Mouse (Mus musculus): ENCODE results near the gene Acp6.

DNA sequence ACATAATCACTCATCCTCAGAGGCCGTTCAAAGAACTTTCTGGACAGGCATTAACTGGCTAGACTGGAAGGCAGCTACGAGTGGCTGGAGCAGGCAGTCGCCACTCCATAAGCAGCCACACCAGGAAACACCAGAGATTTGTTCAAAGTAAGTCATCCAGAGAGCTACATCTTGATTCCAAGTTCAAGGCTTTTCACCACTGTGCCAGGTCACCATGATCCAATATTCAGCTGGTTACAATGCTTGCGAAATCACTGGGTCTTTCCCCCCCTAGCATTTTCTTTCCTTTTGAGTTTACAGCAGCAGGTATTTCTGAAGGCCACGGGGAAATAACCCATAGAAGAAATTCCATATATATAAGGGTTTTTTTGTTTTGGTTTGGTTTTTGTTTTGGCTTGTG lies 66.7 kb downstream of the Acp6 start:
- TF ChIP-seq TCF12 (IDR thresholded peaks at IDR 0.05; ENCODE audit: low read depth, low read length), result no peak
- no peak for TF ChIP-seq ZMIZ1 (IDR thresholded peaks at IDR 0.05; ENCODE audit: low read depth, low read length)
- TF ChIP-seq USF2 (conservative IDR thresholded peaks at IDR 0.05; ENCODE audit: low read depth, low read length), result no peak
- TF ChIP-seq MEF2A (IDR thresholded peaks at IDR 0.05; ENCODE audit: borderline replicate concordance, low read depth, low read length), result no peak
- no peak for TF ChIP-seq MAZ (IDR thresholded peaks at IDR 0.05; ENCODE audit: low read depth, low read length)
- no peak for TF ChIP-seq POLR2A (IDR thresholded peaks at IDR 0.05; ENCODE audit: low read depth, low read length)
- TF ChIP-seq EP300 (IDR thresholded peaks at IDR 0.05; ENCODE audit: low read length), result no peak
- no peak for TF ChIP-seq ETS1 (conservative IDR thresholded peaks at IDR 0.05; ENCODE audit: low read depth, low read length)
- TF ChIP-seq CHD2 (IDR thresholded peaks at IDR 0.05; ENCODE audit: low read length), result no peak
